Mouse (Mus musculus): ENCODE results near the gene Nt5dc2.

DNA sequence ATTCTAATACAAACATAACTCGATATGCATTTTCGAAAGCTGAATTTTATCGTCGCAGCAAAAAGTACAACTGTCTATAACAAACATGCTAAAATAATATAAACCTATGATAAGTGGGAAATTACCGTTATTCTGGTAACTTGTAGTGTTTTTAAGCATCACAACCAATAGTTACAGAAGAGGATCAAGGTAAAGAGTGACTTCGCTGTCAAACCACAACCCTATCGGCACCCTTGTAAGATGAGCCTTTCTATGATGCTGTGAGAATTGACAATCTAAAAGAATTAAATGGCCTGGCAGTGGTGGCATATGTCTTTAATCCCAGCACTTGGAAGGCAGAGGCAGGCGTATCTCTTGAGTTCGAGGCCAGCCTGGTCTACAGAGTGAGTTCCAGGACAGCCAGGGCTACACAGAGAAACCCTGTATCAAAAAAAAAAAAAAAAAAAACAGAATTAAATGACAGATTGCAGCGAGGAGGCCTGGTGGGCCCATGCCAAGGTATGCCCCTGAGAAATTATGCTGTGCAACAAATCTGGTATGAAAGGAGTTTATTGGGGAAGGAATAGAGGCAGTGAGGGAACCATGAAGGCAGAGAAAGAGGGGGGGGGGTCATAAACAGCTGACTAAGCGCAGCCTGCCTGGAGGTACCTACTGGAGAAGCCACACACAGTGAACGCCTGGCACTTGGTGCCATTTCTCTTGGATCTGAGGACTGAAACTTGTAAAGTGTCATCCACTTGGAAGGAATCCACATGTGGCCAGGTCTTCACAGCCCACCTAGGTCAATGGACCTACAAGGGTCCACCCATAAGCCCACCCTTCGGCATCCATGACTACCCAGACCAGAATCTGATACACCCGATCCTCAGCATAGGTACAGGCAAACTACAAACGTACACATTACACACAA is 1.3 kb upstream of the Nt5dc2 start:
- TF ChIP-seq CTCF (IDR thresholded peaks at IDR 0.05; ENCODE audit: control insufficient read depth, insufficient read depth, low read length) = no peak
- TF ChIP-seq POLR2A (IDR thresholded peaks at IDR 0.05; ENCODE audit: borderline replicate concordance, control insufficient read depth, low read depth, low read length) = no peak
